Mouse (Mus musculus): ENCODE measurements around the gene 1520401A03Rik. TPM values are rescaled to one million over a fixed set of nuclear protein-coding genes. Genes with fewer than 3 reads are reported as not detected.
A peak's percentile ranks its signal among the peaks of the same experiment; 100 is the strongest.

Gene 1520401A03Rik
- total RNA-seq, 2 experiments from 2014 or later, result 0.23 to 0.32 TPM

DNA sequence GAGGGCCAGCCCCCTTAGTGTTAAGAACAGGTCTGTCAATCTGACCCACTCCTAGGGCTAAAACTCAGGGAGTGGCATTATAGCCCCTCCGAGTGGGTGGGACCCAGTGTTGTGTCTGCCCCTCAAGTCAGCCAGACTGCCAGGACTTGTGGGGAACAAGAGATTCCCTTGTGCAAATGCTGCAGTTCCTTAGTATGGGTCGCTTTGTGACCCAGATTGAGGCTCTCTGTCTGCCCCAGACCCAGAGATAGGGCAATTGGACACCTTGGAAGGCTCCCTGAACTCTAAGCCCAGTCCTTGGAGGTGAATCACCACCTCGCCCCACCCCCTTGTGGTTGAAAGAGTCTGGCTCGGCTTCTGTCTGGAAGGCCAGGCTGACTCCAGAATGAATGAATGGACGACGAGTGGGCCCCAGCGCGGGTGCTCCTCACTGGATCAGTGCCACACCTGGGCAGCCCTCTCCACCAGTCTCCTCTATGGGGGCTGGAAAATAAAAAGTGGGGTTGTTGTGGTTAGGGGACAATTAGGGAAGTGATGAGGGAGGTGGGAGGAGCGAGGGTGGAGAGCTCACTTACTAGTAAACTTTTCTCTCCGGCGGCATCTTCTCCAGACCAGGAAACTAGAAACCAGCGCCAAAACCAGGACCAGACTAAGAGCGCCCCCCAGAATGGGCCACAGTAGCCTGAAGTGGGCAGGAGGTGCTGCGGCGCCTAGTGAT is 46.9 kb downstream of the 1520401A03Rik start:
- H3K4me3 ChIP-seq, result peak overlapping the region; percentile 75

DNA sequence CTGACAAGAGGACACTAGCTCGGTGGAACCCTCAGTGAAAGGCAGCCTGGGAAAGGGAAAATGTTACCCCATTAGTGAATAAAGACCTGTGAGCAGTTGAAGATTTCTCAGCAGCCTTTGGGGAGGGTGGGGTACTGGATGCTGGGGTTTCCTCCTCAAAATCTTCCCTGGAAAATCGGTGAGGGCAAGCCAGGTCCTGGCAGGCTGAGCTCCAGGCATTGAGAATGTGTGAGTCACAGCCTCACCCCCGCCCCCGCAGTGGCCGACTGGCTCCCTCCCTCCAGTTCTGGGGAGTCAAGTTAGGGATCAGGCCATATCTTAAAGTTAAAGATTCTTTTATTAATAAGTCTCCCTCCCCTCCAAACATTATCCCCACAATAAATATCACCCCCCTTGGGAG is 47.5 kb downstream of the 1520401A03Rik start:
- DNase-seq (ENCODE audit: extremely low spot score in 1 of 2, low spot score in 2 of 2), result peak; percentile 38 to 40
- TF ChIP-seq CTCF (IDR thresholded peaks at IDR 0.05), result no peak
- Histone ChIP-seq H3K4me3 (peak overlapping the region; percentile 75), H3K27ac (peak overlapping the region; percentile 99)
- intact Hi-C loops (cut with DNase I), result no loop called here

More for the DNA sequence above, 46.9 kb downstream of the 1520401A03Rik start:
- H3K27ac ChIP-seq, result no peak overlapping the region
- TF ChIP-seq CTCF (IDR thresholded peaks at IDR 0.05), result no peak; the same call in 1 of the 2 replicates
- DNase-seq (ENCODE audit: extremely low spot score in 1 of 2, low spot score in 2 of 2), result no peak
- intact Hi-C loops (cut with DNase I), result no loop called here

DNA sequence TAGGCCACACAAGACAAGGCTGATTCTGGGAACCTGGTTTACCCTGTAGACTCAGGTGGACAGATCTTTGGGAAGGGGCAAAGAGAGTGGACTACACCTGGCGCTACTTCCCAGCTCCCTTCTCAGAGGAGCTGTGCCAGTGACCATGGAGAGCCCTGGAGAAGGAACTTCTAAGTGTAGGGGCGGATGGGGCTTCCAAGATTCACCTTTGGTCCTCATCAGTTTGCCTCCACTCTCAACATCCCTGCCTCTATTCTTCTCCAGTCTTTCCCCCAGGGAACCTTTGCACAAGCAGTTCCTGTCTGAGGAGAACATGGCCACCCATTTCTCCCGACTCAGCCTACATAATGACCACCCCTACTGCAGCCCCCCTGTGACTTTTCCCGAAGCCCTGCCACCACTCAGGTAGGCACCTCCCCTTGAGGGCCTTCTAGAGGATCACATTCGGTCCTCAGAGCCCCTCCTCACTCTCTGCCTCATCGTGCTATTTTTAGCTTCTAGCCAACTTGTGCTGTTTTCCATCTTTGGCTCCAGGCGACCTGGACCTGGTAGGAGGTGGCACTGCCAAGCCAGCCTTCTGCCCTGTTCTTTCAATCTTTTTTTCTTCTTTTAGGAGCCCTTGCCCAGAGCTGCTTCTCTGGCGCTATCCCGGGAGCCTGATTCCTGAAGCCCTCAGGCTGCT is 48.2 kb downstream of the 1520401A03Rik start:
- intact Hi-C loops (cut with DNase I), result loop anchor here (5.0 kb wide), 1 partner anchor 122 kb away; no protein-coding TSS in a partner anchor
- peak overlapping the region; percentile 75 for H3K4me3 ChIP-seq
- TF ChIP-seq CTCF (IDR thresholded peaks at IDR 0.05), result no peak
- DNase-seq (ENCODE audit: extremely low spot score in 1 of 2, low spot score in 2 of 2), result no peak
- H3K27ac ChIP-seq, result peak overlapping the region; percentile 99

GRCm38 (mm10) chr17:23673424-23674073 is 49.0 kb downstream of the 1520401A03Rik start, which contains the start of the genes Hcfc1r1 and Thoc6:
Gene Hcfc1r1 (plus strand): TSS chr17:23673596.
Gene Thoc6 (minus strand): TSS chr17:23673882.
- no peak for TF ChIP-seq CTCF (IDR thresholded peaks at IDR 0.05)
- Histone ChIP-seq H3K27ac (peak within 1 kb of the TSS; percentile 99), H3K4me3 (peak within 1 kb of the TSS; percentile 75)
- DNase-seq (ENCODE audit: extremely low spot score in 1 of 2, low spot score in 2 of 2), result peak; percentile 90 to 93
- intact Hi-C loops (cut with DNase I), result loop anchor here (1.0 to 5.0 kb wide), 2 partner anchors 27 to 121 kb away; no protein-coding TSS in a partner anchor

DNA sequence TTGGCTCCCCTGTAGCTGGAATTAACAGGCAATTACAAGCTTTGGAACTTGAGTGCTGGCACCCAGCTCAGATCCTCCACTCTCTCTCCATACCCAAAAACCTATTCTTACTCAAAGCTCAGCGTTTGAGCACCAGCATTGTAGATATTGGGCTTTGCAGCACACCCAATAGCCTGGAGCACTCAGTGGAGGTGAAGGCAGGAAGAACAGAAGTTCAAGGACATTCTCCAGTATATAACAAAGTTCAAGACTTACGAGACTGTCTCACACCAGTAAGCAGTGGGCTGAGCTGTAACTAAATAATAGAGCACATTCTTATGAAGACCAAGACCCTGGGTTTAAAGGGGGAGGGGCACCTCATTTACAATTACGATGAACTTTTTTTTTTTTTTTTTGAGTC is 49.8 kb downstream of the 1520401A03Rik start:
- intact Hi-C loops (cut with DNase I), result loop anchor here (1.0 to 5.0 kb wide), 2 partner anchors 28 to 120 kb away; no protein-coding TSS in a partner anchor
- no peak for DNase-seq (ENCODE audit: extremely low spot score in 1 of 2, low spot score in 2 of 2)
- TF ChIP-seq CTCF (IDR thresholded peaks at IDR 0.05), result no peak
- Histone ChIP-seq H3K4me3 (peak overlapping the region; percentile 75), H3K27ac (no peak overlapping the region)

DNA sequence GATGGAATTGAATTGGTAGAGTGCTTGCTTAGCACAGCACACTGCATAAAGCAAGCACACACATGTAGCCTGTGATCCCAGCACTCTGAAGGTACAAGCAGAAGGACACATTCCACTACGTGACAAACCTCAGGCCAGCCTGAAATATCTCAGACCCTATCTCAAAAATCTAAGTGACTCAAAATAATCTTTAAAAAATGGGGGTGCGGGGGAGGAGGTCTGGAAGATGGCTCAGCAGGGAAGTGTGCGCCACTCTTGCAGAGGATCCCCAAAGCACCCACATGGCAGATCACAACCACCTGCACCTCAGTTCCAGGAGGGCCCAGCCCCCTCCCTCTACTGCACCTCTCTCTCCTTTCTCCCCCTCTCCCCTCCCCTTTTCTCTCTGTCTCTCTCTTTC is 51.1 kb downstream of the 1520401A03Rik start:
- TF ChIP-seq CTCF (IDR thresholded peaks at IDR 0.05), result no peak
- intact Hi-C loops (cut with DNase I), result loop anchor here (5.0 kb wide), 1 partner anchor 119 kb away; no protein-coding TSS in a partner anchor
- Histone ChIP-seq H3K4me3 (no peak overlapping the region), H3K27ac (no peak overlapping the region)
- DNase-seq (ENCODE audit: extremely low spot score in 1 of 2, low spot score in 2 of 2), result no peak

DNA sequence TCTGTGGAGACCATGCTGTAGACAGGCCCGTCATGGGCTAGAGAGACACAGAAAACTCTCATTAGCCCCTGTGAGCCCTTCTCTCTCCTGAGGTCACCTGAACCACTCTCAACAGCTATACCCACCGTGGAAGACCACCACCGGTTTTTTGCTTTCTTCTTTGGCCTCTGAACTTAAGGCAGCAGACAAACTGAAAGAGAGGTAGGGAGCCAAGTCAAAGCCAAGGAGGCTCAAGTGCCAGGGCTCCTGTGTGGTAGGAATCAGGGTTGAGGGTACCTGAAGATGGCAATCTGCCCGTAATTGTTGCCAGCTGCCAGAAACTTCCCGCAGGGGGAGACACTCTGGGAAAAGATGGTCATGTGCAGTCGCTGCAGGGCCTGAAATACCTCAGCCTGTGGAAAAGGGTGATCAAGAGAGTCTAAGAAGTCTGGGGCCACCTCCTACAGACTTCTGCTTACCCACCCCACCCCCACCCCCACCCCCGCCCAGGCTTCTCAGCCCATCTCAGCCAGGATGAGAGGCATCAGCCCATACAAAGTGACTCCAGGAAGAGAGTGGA is 52.0 kb downstream of the 1520401A03Rik start:
- Histone ChIP-seq H3K4me3 (no peak overlapping the region), H3K27ac (no peak overlapping the region)
- intact Hi-C loops (cut with DNase I), result loop anchor here (5.0 kb wide), 1 partner anchor 118 kb away; no protein-coding TSS in a partner anchor
- DNase-seq (ENCODE audit: extremely low spot score in 1 of 2, low spot score in 2 of 2), result no peak
- TF ChIP-seq CTCF (IDR thresholded peaks at IDR 0.05), result no peak

GRCm38 (mm10) chr17:23665511-23665910 is 57.1 kb downstream of the 1520401A03Rik start:
- intact Hi-C loops (cut with DNase I), result no loop called here
- no peak overlapping the region for H3K27ac ChIP-seq
- DNase-seq (ENCODE audit: extremely low spot score in 1 of 2, low spot score in 2 of 2), result no peak
- H3K4me3 ChIP-seq, result no peak overlapping the region
- no peak for TF ChIP-seq CTCF (IDR thresholded peaks at IDR 0.05)

DNA sequence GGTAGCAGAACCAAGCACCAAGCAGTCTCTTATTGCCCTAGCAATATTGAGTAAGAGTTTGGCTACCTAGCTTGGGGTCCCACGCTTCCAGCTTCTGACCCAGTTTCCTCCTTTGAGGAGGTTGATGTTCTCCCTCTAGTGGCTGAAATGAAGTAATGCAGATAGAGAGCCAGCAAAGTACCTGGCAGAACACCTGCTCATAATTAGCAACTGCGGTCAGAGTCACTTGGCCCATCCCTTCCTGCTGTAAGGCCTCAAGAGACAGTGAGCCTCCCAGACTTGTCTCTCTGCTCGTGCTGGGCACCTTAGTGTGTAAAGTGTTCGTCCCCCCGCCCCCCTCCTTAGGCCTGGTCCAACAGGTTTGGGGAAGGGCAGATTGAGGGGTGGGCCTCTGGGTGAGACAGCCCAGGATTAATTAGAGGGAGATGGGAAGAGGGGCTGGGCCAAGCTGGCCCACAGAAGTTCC is 58.0 kb downstream of the 1520401A03Rik start:
- Histone ChIP-seq H3K27ac (no peak overlapping the region), H3K4me3 (no peak overlapping the region)
- DNase-seq (ENCODE audit: extremely low spot score in 1 of 2, low spot score in 2 of 2), result no peak
- intact Hi-C loops (cut with DNase I), result no loop called here
- peak; percentile 80 for TF ChIP-seq CTCF (IDR thresholded peaks at IDR 0.05)

- H3K4me3 ChIP-seq, result no peak overlapping the region
- DNase-seq (ENCODE audit: extremely low spot score in 1 of 2, low spot score in 2 of 2), result no peak
- TF ChIP-seq CTCF (IDR thresholded peaks at IDR 0.05), result peak; percentile 45
- intact Hi-C loops (cut with DNase I), result loop anchor here (2.0 kb wide), 1 partner anchor 45 kb away; no protein-coding TSS in a partner anchor
- H3K27ac ChIP-seq, result no peak overlapping the region
Observed at GRCm38 (mm10) chr17:23661526-23661925, 61.1 kb downstream of the 1520401A03Rik start.

DNA sequence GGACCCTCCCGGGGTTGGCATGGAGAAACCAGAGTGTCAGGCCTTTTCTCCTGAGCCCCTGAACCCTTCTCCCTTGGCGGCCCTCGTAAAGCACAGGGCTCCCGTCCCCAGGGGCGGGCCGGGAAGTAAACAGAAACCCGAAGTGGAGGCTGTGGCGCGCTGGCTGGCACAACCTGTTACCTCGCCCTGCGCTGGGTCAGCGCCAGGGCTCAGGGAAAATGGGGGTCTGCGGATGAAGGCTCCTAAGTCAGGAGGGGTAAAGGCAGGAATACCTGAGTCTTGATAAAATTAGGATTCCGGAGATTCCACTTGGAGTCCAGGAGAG is 61.7 kb downstream of the 1520401A03Rik start:
- Histone ChIP-seq H3K4me3 (no peak overlapping the region), H3K27ac (no peak overlapping the region)
- no peak for DNase-seq (ENCODE audit: extremely low spot score in 1 of 2, low spot score in 2 of 2)
- no peak for TF ChIP-seq CTCF (IDR thresholded peaks at IDR 0.05)
- intact Hi-C loops (cut with DNase I), result loop anchor here (2.0 kb wide), 1 partner anchor 46 kb away; no protein-coding TSS in a partner anchor

Measured in left cerebral cortex, adult 2 months (tissue).